Mouse (Mus musculus): ENCODE results near the gene Ctbp1. TPM values are rescaled to one million over a fixed set of nuclear protein-coding genes. Genes with fewer than 3 reads are reported as not detected.

Gene Ctbp1
- polyA plus RNA-seq, 1 experiment from 2014 or later = 238 TPM

- no peak overlapping the region for H3K4me2 ChIP-seq (ENCODE audit: low read length)
- H3K4me3 ChIP-seq (ENCODE audit: control insufficient read depth in 1 of 2, insufficient read depth in 1 of 2, low read depth in 1 of 2, low read length in 2 of 2) = no peak overlapping the region
- peaks cover 12% of the 10 kb centered on the region for H3K36me3 ChIP-seq (ENCODE audit: control insufficient read depth, insufficient read depth, low read length)
- peaks cover 6 to 12% of the 10 kb centered on the region in 2 experiments; a peak in 3 of 4 replicates for H3K4me1 ChIP-seq (ENCODE audit: control insufficient read depth in 2 of 2, insufficient read depth in 2 of 2, low read length in 2 of 2)
- no peaks in the 10 kb centered on the region for H3K9me3 ChIP-seq (ENCODE audit: control insufficient read depth, low read length)
- peak overlapping the region; percentile 14; the same call in 1 of the 2 replicates for H3K9ac ChIP-seq (ENCODE audit: low read length)
- ATAC-seq (ENCODE audit: insufficient number of reproducible peaks, insufficient read depth, low FRiP score, low read depth) = no peak
- WGBS = 59% methylated on average over 14 of the region's 14 CpGs
- H3K27ac ChIP-seq (replicated peaks in 1 of 2; ENCODE audit: control insufficient read depth in 1 of 2, insufficient read depth in 1 of 2, low read depth in 2 of 2, low read length in 2 of 2) = no peak overlapping the region
- no peaks in the 10 kb centered on the region for H3K27me3 ChIP-seq (ENCODE audit: control insufficient read depth, insufficient read depth, low read length)
Measured at GRCm38 (mm10) chr5:33208533-33209245, 66.1 kb downstream of the Ctbp1 start.

- Histone ChIP-seq H3K9me3 (ENCODE audit: control insufficient read depth, low read length) (no peaks in the 10 kb centered on the region), H3K9ac (ENCODE audit: low read length) (no peak overlapping the region), H3K4me2 (ENCODE audit: low read length) (no peak overlapping the region), H3K27ac (replicated peaks in 1 of 2; ENCODE audit: control insufficient read depth in 1 of 2, insufficient read depth in 1 of 2, low read depth in 2 of 2, low read length in 2 of 2) (no peak overlapping the region), H3K4me3 (ENCODE audit: control insufficient read depth in 1 of 2, insufficient read depth in 1 of 2, low read depth in 1 of 2, low read length in 2 of 2) (no peak overlapping the region), H3K36me3 (ENCODE audit: control insufficient read depth, insufficient read depth, low read length) (no peaks in the 10 kb centered on the region), H3K4me1 (ENCODE audit: control insufficient read depth in 2 of 2, insufficient read depth in 2 of 2, low read length in 2 of 2) (peaks cover 6 to 12% of the 10 kb centered on the region in 2 experiments; a peak in 3 of 4 replicates), H3K27me3 (ENCODE audit: control insufficient read depth, insufficient read depth, low read length) (no peaks in the 10 kb centered on the region)
- 44% methylated on average over 9 of the region's 9 CpGs for WGBS
- ATAC-seq (ENCODE audit: insufficient number of reproducible peaks, insufficient read depth, low FRiP score, low read depth) = no peak
Measured at GRCm38 (mm10) chr5:33207136-33207535, 67.7 kb downstream of the Ctbp1 start.

DNA sequence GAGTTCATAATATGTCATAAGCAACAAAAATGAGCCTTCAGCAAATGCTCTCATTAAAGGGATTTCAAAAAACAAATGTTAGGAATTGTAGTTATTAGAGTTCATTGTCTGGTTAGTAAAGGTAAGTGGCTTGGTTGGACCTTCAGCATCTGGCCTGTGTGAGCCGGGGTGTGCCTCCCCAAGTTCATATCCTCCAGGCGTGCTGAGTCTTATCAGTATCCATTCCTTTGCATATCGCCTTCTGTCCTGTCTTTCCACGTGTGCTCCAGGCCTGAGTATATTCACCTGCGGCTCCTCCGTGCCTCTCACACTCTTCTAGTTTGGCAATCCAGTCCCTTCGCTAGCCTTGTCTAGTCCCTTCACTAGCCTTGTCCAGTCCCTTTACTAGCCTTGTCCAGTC, 68.5 kb downstream of the Ctbp1 start:
- Histone ChIP-seq H3K9ac (ENCODE audit: low read length) (no peak overlapping the region), H3K36me3 (ENCODE audit: control insufficient read depth, insufficient read depth, low read length) (no peaks in the 10 kb centered on the region), H3K4me2 (ENCODE audit: low read length) (no peak overlapping the region), H3K4me3 (ENCODE audit: control insufficient read depth in 1 of 2, insufficient read depth in 1 of 2, low read depth in 1 of 2, low read length in 2 of 2) (no peak overlapping the region), H3K27ac (replicated peaks in 1 of 2; ENCODE audit: control insufficient read depth in 1 of 2, insufficient read depth in 1 of 2, low read depth in 2 of 2, low read length in 2 of 2) (no peak overlapping the region), H3K27me3 (ENCODE audit: control insufficient read depth, insufficient read depth, low read length) (no peaks in the 10 kb centered on the region), H3K9me3 (ENCODE audit: control insufficient read depth, low read length) (no peaks in the 10 kb centered on the region), H3K4me1 (ENCODE audit: control insufficient read depth in 2 of 2, insufficient read depth in 2 of 2, low read length in 2 of 2) (peaks cover 6 to 12% of the 10 kb centered on the region in 2 experiments; a peak in 3 of 4 replicates)
- 56% methylated on average over 7 of the region's 7 CpGs for WGBS
- ATAC-seq (ENCODE audit: insufficient number of reproducible peaks, insufficient read depth, low FRiP score, low read depth) = no peak

DNA sequence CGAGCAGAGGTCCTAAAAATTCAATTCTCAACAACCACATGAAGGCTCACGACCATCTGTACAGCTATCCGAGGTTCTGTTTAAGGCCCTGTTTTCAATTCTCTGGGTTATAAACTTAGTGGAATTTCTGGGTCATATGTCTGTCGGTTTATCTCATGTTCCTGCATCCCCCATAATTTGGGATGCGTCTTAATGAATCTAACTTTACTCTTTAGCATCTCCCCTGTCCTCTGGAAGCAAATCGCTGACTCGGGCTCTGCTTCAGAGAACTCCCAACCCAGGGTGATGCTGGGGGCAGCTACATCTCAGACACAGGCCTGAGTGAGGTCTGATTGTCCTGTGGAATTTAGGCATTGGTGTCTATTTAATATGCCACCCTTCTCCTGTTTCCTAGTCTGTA, 70.5 kb downstream of the Ctbp1 start:
- Histone ChIP-seq H3K9me3 (ENCODE audit: control insufficient read depth, low read length) (no peaks in the 10 kb centered on the region), H3K9ac (ENCODE audit: low read length) (no peak overlapping the region), H3K27ac (replicated peaks in 1 of 2; ENCODE audit: control insufficient read depth in 1 of 2, insufficient read depth in 1 of 2, low read depth in 2 of 2, low read length in 2 of 2) (no peak overlapping the region), H3K27me3 (ENCODE audit: control insufficient read depth, insufficient read depth, low read length) (no peaks in the 10 kb centered on the region), H3K4me3 (ENCODE audit: control insufficient read depth in 1 of 2, insufficient read depth in 1 of 2, low read depth in 1 of 2, low read length in 2 of 2) (no peak overlapping the region), H3K4me1 (ENCODE audit: control insufficient read depth in 2 of 2, insufficient read depth in 2 of 2, low read length in 2 of 2) (peaks cover 6 to 12% of the 10 kb centered on the region in 2 experiments; a peak in 3 of 4 replicates), H3K36me3 (ENCODE audit: control insufficient read depth, insufficient read depth, low read length) (no peaks in the 10 kb centered on the region), H3K4me2 (ENCODE audit: low read length) (no peak overlapping the region)
- 60% methylated on average over 7 of the region's 7 CpGs for WGBS
- ATAC-seq (ENCODE audit: insufficient number of reproducible peaks, insufficient read depth, low FRiP score, low read depth) = no peak

DNA sequence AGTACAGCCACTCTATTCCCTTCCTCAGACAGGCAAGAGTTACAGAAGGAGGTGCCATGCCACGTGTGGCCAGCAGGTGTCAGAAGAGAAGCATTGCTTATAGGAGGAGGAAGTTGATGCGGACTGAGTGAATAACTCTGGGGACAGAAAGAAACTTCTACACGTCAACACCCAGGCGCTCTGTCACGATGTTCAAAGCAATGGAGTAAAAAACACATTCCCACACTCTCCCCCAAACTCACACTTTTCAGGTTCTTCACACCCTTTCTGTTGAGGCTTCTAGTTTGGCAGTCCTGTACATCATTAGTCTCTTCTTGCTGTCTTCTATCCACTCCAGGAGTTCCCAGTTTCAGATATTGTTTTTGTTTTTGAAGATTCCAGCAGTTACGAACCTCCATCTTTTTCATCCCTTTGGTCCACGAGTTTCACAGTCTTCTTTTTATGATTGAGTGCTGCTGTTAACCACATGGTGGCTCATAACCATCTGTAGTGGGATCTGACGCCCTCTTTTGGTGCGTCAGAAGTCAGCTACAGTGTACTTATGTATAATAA, 71.0 kb downstream of the Ctbp1 start:
- peak overlapping the region; percentile 22 to 25; a peak in 2 of 4 replicates for H3K4me3 ChIP-seq (ENCODE audit: control insufficient read depth in 1 of 2, insufficient read depth in 1 of 2, low read depth in 1 of 2, low read length in 2 of 2)
- no peak overlapping the region for H3K27ac ChIP-seq (replicated peaks in 1 of 2; ENCODE audit: control insufficient read depth in 1 of 2, insufficient read depth in 1 of 2, low read depth in 2 of 2, low read length in 2 of 2)
- peak overlapping the region; percentile 48; the same call in 1 of the 2 replicates for H3K9ac ChIP-seq (ENCODE audit: low read length)
- H3K27me3 ChIP-seq (ENCODE audit: control insufficient read depth, insufficient read depth, low read length) = no peaks in the 10 kb centered on the region
- no peaks in the 10 kb centered on the region for H3K9me3 ChIP-seq (ENCODE audit: control insufficient read depth, low read length)
- no peaks in the 10 kb centered on the region for H3K36me3 ChIP-seq (ENCODE audit: control insufficient read depth, insufficient read depth, low read length)
- peak; percentile 64 for ATAC-seq (ENCODE audit: insufficient number of reproducible peaks, insufficient read depth, low FRiP score, low read depth)
- peak overlapping the region; percentile 65 for H3K4me2 ChIP-seq (ENCODE audit: low read length)
- WGBS = 12% methylated on average over 9 of the region's 9 CpGs
- H3K4me1 ChIP-seq (ENCODE audit: control insufficient read depth in 2 of 2, insufficient read depth in 2 of 2, low read length in 2 of 2) = peaks cover 6 to 9% of the 10 kb centered on the region in 2 experiments; a peak in 3 of 4 replicates

GRCm38 (mm10) chr5:33203171-33203565, 71.6 kb downstream of the Ctbp1 start:
- Histone ChIP-seq H3K4me3 (ENCODE audit: control insufficient read depth in 1 of 2, insufficient read depth in 1 of 2, low read depth in 1 of 2, low read length in 2 of 2) (no peak overlapping the region), H3K9ac (ENCODE audit: low read length) (no peak overlapping the region), H3K27ac (replicated peaks in 1 of 2; ENCODE audit: control insufficient read depth in 1 of 2, insufficient read depth in 1 of 2, low read depth in 2 of 2, low read length in 2 of 2) (no peak overlapping the region), H3K4me2 (ENCODE audit: low read length) (no peak overlapping the region), H3K9me3 (ENCODE audit: control insufficient read depth, low read length) (no peaks in the 10 kb centered on the region), H3K36me3 (ENCODE audit: control insufficient read depth, insufficient read depth, low read length) (no peaks in the 10 kb centered on the region), H3K27me3 (ENCODE audit: control insufficient read depth, insufficient read depth, low read length) (no peaks in the 10 kb centered on the region), H3K4me1 (ENCODE audit: control insufficient read depth in 2 of 2, insufficient read depth in 2 of 2, low read length in 2 of 2) (peaks cover 6 to 9% of the 10 kb centered on the region in 2 experiments; a peak in 3 of 4 replicates)
- ATAC-seq (ENCODE audit: insufficient number of reproducible peaks, insufficient read depth, low FRiP score, low read depth) = no peak
- 71% methylated on average over 6 of the region's 6 CpGs for WGBS

DNA sequence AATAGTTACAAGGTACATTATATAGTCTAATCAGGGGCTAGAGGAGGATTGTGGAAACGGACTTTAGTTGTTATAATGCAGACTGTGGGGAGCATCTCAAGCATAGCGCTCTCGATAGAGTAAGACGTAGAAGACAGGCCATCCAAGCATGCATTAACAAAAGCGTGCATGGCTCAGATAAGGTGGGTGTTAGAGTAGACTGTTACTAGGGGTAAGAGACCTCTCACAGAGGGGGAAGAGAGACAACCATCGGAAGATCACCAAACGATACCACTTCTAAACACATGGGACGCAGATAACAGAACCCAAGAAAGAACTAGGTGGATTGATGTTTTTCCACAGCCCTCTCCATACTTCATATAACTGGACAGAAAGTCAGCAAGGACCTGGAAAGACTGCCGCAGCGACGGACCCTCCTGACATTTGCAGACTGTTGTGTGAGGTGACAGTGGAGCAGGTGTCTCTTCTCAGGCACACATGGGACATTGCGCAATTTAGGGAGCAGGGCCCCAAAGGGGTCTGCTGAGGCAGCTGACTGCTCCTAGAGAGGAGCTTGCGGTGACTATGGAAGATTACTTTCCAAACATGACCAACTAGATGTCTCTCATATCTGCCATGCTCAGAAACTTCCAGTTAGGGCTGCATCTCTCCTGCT, 72.2 kb downstream of the Ctbp1 start:
- H3K27ac ChIP-seq (replicated peaks in 1 of 2; ENCODE audit: control insufficient read depth in 1 of 2, insufficient read depth in 1 of 2, low read depth in 2 of 2, low read length in 2 of 2) = no peak overlapping the region
- no peak overlapping the region for H3K4me2 ChIP-seq (ENCODE audit: low read length)
- ATAC-seq (ENCODE audit: insufficient number of reproducible peaks, insufficient read depth, low FRiP score, low read depth) = no peak
- H3K9ac ChIP-seq (ENCODE audit: low read length) = no peak overlapping the region
- no peaks in the 10 kb centered on the region for H3K36me3 ChIP-seq (ENCODE audit: control insufficient read depth, insufficient read depth, low read length)
- H3K27me3 ChIP-seq (ENCODE audit: control insufficient read depth, insufficient read depth, low read length) = no peaks in the 10 kb centered on the region
- peaks cover 6 to 9% of the 10 kb centered on the region in 2 experiments; a peak in 3 of 4 replicates for H3K4me1 ChIP-seq (ENCODE audit: control insufficient read depth in 2 of 2, insufficient read depth in 2 of 2, low read length in 2 of 2)
- 69% methylated on average over 13 of the region's 13 CpGs for WGBS
- H3K9me3 ChIP-seq (ENCODE audit: control insufficient read depth, low read length) = no peaks in the 10 kb centered on the region
- H3K4me3 ChIP-seq (ENCODE audit: control insufficient read depth in 1 of 2, insufficient read depth in 1 of 2, low read depth in 1 of 2, low read length in 2 of 2) = no peak overlapping the region
